Mouse (Mus musculus) CD4-positive, CD25-positive, alpha-beta regulatory T cell, adult 4 months (primary cell): ENCODE results near the gene Pfn1. TPM values are rescaled to one million over a fixed set of nuclear protein-coding genes. Genes with fewer than 3 reads are reported as not detected.
A peak's percentile ranks its signal among the peaks of the same experiment; 100 is the strongest.

Experiments
- ATAC-seq: one replicate; pipeline ENCODE4 v1.8.0; 2017
- polyA plus RNA-seq, 2 experiments: library from polyadenylated mRNA; unstranded; fragments of 100-300 nt; shearing (Covaris generic); gene quantifications; one replicate each; pipeline ENCODE4 v1.2.1; 2017

Gene Pfn1
- polyA plus RNA-seq, 2 experiments from 2014 or later: 2,750 to 3,189 TPM

DNA sequence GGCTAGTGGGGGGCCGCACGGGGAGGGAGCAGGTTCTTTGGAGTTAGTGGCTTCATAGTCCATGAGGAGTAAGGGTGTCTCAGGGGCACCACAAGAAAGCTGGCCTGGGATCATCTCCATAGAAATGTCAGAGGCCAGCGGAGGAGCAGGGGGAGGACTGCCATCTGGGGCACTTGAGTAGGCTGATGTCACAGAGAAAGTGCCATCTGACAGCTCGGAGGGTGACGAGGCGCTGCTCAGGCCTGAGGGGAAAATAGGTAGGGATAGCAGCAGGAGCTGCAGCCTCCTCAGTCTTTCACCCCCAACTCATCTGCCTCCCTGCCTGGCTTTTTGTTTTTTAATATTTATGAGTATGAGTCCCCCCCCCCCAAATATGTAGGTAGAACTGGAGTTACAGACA, 19.6 kb upstream of the Pfn1 start:
- ATAC-seq: no peak

DNA sequence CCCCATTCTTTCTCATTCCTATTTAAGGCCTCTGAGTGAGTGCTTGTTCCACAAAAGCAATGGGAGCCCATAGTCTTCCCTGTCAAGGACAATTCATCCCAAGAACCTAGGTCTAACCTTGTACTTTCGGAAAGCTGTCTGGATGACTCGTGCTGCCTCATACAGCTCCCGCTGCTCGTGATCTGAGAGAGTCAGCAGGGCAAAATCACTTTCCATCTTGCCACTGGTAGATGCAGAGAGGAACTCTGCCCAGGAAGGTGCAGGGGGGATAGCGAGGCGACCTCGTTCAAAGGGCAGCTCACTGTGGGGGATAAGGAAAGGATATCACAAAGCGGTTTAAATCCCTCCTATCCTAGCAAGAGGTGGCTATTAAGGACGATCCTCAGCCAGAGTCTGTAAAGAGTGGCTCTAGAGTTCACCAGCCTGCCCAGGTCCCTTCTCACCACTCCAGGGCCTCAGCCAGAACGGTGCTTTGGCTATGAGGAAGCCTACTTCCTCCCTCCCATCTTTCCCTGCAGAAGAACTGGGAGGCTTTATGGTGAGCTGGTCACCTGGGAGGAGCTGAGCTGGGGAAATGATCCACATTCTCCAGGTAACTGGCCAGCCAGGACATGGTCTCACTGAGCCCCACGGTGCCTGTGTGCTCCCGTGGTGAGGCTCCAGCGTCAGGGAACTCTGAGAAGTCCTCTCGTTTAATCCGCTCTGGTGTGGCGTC, 17.0 kb upstream of the Pfn1 start:
- ATAC-seq: no peak

DNA sequence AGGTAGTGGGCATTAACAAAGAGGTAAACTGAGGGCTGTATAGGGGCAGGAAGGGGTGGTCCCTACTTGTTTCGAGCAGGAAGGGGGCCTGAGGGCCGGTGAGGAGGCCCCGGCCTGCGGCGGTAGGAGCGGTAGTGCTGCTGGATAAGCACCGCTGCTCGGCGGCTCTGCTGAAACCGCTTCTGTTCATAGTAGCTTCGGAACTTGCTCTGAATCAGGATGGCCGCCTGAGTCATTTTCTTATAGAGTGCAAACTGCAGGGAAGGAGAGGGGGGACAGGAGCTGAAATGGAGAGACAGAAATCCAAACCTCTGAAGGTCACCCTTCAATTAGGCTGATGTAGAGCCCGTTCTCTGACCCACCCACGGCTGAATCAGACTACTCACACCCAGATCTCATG, 16.0 kb upstream of the Pfn1 start:
- ATAC-seq: no peak

DNA sequence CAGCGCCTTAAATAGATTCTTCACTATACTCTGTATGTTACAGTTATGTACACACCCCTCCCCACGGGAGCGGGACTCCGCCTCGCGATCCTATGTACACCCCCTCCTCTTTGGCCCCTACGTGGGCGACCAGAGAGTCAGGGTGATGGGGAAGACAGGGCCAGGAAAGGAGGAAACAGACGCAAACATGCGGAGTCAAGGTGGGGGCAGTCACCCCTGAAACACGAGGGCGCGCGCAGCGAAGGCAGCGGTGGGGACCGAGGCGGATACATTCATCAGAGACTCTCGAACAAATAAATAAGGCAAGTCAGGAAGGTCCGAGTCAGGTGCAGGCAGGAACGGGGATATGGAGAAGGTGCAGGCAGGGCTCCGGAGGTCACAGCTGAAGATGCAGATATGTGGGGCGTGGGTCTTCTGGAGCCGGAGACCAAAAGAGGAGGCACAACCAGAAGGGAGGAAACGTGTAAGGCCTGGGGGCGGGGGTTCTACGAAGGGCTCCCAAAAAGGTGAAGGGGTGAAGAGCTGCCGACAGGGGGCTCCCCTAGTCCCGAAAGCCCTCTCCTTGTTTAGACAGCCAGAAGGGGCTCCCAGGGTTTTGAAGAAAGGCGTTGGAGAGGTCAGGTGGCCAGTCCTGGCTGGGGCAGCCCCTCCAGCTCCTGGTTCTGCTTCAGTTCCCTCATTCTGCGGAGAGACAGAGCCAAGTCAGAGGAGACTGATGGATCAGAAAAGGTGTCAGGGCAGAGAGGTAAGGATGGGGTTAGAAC, 15.3 kb upstream of the Pfn1 start:
- ATAC-seq: peak; percentile 37

GRCm38 (mm10) chr11:70668771-70669505, 14.5 kb upstream of the Pfn1 start, which contains the start of gene Spag7:
Gene Spag7 (minus strand): TSS chr11:70669416.
- ATAC-seq: peak; percentile 88

DNA sequence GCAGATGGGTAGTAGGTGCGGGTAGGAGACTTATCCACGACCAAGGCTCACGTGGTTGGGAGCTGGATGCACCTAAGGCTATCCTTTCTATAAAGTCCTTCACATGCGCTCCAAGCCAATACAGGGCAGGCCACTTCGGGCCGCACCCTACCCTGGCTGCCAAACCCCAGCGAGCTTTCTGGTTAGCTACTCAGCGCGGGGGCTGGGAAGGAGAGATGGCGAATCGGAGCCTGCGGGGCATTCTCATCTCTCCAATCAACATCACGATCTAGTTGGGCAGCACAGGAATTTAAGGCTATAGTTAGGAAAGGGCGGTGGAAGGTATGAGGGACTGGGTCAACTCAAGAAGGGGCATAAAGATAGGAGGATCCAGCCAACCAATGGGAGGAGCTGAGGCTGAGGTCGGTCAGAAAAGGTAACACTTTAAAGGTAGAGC, 13.9 kb upstream of the Pfn1 start:
- peak; percentile 21 for ATAC-seq

DNA sequence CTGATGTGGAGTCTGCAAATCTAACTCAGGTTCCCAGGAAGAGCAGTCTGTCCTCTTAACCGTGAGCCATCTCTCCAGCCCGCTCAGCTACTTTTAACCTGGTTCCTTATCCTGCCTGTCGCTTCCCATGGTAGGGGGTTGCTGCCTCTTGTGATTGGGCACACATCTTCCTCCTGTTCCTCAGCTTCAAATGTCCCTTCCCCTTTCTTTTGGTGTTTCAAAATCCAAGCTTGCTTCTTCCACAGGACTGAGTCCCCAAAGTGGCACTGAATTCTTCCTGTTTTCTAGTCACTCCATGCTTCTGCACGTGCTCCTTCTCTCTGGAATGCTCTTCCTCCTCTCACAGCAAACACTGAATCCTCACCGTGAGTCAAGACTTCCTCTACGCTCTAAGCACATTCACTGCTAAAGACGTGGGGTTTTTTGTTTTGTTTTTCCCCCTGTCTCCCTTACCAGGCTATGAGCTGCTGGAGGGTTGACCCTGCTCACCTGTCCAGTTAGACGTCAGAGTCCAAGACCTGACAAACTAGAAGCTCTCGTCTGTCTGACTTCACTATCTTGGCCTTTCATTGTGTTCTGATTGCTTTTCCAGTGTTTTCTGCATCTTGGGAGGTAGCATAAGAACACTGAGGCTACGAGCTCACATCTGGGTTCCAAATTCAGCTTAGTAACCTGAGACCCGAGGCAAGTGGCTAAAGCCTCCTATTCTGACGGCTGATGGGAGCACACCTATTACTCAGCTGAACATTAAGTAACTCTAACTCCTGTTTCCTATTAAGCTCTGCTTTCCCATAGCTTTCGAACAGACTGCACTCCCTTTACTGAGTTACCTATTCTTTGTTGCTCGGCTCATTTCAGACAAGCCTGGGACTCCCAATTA, 13.1 kb upstream of the Pfn1 start:
- ATAC-seq: no peak

DNA sequence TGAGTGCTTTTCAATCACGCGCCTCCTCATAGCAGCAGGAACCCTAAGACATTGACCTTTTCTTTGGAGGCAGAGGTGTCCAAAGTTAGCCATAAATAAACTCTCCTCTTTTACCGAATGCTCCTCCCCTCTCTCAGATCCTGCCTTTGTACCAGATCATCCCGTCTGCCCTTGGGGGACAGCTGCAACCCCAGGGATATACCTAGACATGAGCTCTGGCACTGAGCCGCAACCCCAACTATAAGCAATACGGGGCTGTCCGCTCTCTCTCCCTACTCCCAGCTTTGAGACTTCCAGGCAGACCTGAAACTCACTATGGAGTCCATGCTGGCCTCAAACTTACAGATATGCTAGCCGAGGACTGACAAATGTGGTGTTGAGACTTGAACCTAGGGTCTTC, 12.2 kb upstream of the Pfn1 start:
- ATAC-seq: no peak

- ATAC-seq: no peak
Measured at GRCm38 (mm10) chr11:70664741-70665140, 10.3 kb upstream of the Pfn1 start.

DNA sequence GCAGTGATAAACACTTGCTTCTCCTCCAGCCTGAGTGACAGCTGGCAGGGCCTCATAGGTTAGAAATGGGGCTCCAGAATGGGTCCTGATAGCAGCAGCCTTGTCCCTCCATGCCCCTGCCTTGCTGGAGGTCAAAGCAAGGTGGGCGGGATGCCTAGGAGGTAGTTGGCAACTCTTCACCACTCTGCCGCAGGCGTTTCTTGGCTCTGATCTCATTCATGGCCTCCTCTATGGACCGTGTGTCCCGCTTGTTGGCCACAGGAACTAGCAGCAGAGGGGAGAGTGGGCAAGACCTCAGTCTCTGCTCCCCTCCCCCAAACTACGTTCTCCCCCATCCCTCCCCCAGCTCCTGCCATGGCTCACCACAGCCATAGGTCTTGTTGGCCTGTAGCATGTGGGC, 9.5 kb upstream of the Pfn1 start:
- ATAC-seq: no peak

DNA sequence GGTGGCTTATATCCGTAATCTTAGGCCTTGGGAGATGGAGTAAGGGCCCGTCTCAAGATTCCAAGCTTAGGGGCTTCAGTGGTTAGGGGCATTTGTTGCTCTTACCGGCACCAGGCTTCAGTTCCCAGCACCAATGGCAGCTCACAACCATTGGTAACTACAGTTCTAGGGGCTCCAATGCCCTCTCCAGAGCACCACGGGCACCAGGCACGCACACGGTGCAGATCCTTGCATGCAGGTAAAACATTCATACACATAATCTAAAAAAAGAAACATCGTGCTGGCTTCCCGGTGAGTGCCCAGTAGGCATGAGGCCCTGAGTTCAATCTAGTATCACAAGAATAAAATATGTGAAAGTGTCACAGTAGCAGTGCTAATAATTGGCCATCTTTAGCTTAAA, 8.7 kb upstream of the Pfn1 start:
- no peak for ATAC-seq

- no peak for ATAC-seq
Measured at GRCm38 (mm10) chr11:70660571-70660970, 6.1 kb upstream of the Pfn1 start.

DNA sequence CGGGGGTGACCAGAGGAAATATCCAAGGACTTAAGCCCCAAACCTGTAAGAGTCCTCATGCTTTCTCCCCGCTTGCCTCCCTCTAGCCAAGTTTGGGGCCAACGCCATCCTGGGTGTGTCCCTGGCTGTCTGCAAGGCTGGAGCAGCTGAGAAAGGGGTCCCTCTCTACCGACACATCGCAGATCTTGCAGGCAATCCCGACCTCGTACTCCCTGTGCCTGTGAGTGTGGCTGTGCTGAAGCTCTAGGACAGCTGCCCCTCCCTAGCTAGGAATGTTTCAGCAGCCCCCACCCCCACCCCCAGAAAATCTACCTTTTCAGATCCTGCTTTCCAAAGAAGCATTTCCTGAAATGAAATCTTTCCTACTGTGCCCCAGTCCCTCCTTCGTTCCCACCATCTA, 4.5 kb upstream of the Pfn1 start:
- ATAC-seq: no peak

DNA sequence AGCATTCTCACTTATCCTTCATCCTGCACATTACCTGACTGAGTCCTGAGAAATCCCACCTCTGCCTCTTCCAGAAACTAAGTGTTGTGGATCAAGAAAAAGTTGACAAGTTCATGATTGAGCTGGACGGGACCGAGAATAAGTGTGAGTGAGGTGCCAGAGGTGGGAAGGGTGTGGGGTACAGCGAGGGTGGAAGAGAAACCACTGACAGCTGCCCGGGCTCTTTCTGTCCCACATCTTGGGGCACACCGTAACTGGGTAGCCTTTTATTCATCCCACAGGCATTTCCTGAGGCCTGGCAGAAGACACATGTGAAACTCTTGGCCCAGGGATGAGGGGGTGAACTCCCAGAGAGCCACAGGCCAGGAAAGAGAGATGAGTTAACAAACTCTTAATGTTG, 4.1 kb upstream of the Pfn1 start:
- no peak for ATAC-seq

DNA sequence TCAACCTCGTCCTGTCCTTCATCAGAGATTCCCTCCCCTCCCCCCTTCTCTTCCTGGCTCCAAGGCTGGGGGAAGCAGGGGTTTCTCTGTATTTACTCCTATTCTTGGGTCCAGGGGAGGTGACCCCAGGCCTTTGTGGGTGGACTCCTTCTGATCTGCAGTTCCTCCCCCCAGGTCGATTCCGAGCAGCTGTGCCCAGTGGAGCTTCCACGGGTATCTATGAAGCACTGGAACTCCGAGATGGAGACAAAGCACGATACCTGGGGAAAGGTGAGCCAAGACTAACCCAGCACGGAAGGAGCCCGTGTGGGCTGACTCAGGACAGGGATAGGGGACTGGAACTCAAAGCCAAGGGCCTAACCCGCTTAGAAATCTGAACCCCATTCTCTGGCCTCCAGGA, 3.5 kb upstream of the Pfn1 start:
- ATAC-seq: no peak

DNA sequence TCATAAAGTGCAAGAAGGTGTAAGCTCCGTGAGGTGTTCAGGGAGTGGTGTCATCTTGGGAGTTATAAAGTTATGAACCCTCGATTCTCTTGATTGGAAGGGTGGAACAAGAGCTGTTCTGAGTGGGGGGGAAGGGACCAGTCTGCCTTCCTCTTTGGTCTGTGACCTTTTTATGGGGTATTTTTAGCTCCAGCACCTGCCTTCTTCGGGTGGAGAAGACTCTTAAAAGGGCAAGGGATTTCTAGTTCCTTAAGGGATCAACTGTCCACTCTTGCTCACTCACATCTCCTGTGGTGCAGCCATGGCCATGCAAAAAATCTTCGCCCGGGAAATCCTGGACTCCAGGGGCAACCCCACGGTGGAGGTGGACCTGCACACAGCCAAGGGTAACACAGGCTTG, 3.1 kb upstream of the Pfn1 start:
- ATAC-seq: no peak

DNA sequence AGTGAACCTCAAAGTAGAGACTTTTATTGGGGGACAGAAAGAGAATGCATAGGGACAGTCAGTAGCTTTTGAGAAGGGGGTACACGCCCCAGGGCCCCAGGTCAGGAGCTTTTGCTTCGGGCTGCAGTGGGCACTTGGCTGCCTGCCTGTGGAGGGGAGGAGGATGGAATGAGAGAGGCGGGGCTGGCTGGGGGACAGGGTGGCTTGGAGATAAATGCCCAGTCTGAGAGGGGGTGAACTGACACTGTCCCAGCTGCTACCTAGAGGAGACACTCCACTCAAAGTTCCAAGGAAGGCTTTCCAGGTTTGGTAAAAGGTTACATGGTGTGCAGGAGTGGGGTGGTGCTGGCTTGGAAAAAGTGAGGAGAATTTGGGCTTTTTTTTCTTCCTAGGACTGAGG, 2.5 kb upstream of the Pfn1 start, which contains the start of gene Eno3:
Eno3 (plus strand) TSS at position 239 of the 400 bp plus-strand sequence.
- ATAC-seq: no peak

- no peak for ATAC-seq
Measured at GRCm38 (mm10) chr11:70656456-70656927, 2.0 kb upstream of the Pfn1 start.

GRCm38 (mm10) chr11:70655571-70656455, 1.4 kb upstream of the Pfn1 start:
- ATAC-seq: no peak

- peak; percentile 32 for ATAC-seq
Measured at GRCm38 (mm10) chr11:70654923-70655570, 603 bp upstream of the Pfn1 start.
